Mouse (Mus musculus) heart, postnatal 0 days (tissue): ENCODE measurements around the gene Atg16l2.

Experiments used
- CTCF ChIP-seq: IDR thresholded peaks from 2 replicates; pipeline ENCODE4 v1.5.1; 2016; ENCODE audit warnings: antibody characterized with exemption, control low read depth, low read depth
- EP300 ChIP-seq: IDR thresholded peaks from 2 replicates; pipeline ENCODE4 v1.6.1; 2016; ENCODE audit warnings: antibody characterized with exemption, low read depth

- TF ChIP-seq CTCF, result no peak
- TF ChIP-seq EP300, result no peak
Observed at GRCm38 (mm10) chr7:101327786-101328185, 25.7 kb upstream of the Atg16l2 start.
